26 mouse cellular contexts compared by ENCODE assay signal in genomic region chr16:11359919-11360318, GRCm38 (mm10). TPM values are rescaled to one million over a fixed set of nuclear protein-coding genes. Genes with fewer than 3 reads are reported as not detected.
DNase-seq lines count a peak whose midpoint lies in the region; ATAC-seq and TF ChIP-seq lines count a peak whose summit lies in the region.
"Had no signal": no experiment of that assay in that cellular context is flagged by ENCODE, and none has a peak within 500 bp of the region (broad histone marks: within the 10 kb centered on the region; RNA-seq: fewer than 3 reads in every experiment).

No protein-coding gene starts in this region.

- peak; percentile 15 for DNase-seq in lung, embryonic 14.5 days
- DNase-seq in lung, postnatal 36 days: no peak
- peak; percentile 90 for DNase-seq in R1 (ENCODE audit: low read depth, low spot score)
- no peak for DNase-seq in gastrocnemius, postnatal 36 days
- no peak for DNase-seq in left cerebral cortex, postnatal 36 days (ENCODE audit: low spot score in 2 of 2)
- DNase-seq: cerebellum, adult 9-10 months; gastrocnemius, postnatal 25 days; thymus, adult 2 months had no signal

- peak overlapping the region; percentile 71 for H3K27ac ChIP-seq in lung, embryonic 14.5 days (ENCODE audit: low read depth)
- H3K27ac ChIP-seq in ES-Bruce4 (ENCODE audit: insufficient read depth, low read length): peak overlapping the region; percentile 91
- H3K27ac ChIP-seq in stomach, embryonic 15.5 days: 0 out of 2 replicates have a peak overlapping the region, but pooled peaks have one; percentile 28
- H3K27ac ChIP-seq: embryonic facial prominence, embryonic 12.5 days; forebrain, embryonic 15.5 days; heart, embryonic 15.5 days; limb, embryonic 15.5 days; liver, embryonic 15.5 days; neural tube, embryonic 12.5 days had no signal

- no peak overlapping the region for H3K9ac ChIP-seq in lung, embryonic 14.5 days
- H3K9ac ChIP-seq in ES-Bruce4 (ENCODE audit: low read depth, poor library complexity, severe bottlenecking): peak overlapping the region; percentile 29
- no peak overlapping the region for H3K9ac ChIP-seq in stomach, embryonic 15.5 days
- H3K9ac ChIP-seq: embryonic facial prominence, embryonic 12.5 days; forebrain, embryonic 15.5 days; heart, embryonic 15.5 days; limb, embryonic 15.5 days; liver, embryonic 15.5 days; neural tube, embryonic 12.5 days had no signal

- no peaks in the 10 kb centered on the region for H3K4me1 ChIP-seq in lung, embryonic 14.5 days (ENCODE audit: insufficient read depth)
- peaks cover 13% of the 10 kb centered on the region for H3K4me1 ChIP-seq in ES-Bruce4 (ENCODE audit: control insufficient read depth, insufficient read depth, low read length)
- H3K4me1 ChIP-seq in stomach, embryonic 15.5 days: no peaks in the 10 kb centered on the region
- H3K4me1 ChIP-seq: embryonic facial prominence, embryonic 12.5 days; forebrain, embryonic 15.5 days; heart, embryonic 15.5 days; limb, embryonic 15.5 days; liver, embryonic 15.5 days; neural tube, embryonic 12.5 days had no signal

- ATAC-seq in lung, embryonic 14.5 days (ENCODE audit: insufficient read depth): peak; percentile 59; the same call in 1 of the 2 replicates
- peak; percentile 60; the same call in 1 of the 2 replicates for ATAC-seq in stomach, embryonic 15.5 days (ENCODE audit: insufficient read depth, low FRiP score, low read depth)
- ATAC-seq: forebrain, embryonic 15.5 days had no signal

- TF ChIP-seq CTCF in lung, embryonic 14.5 days (IDR thresholded peaks at IDR 0.05; ENCODE audit: low read depth): no peak
- TF ChIP-seq CTCF in ES-Bruce4 (IDR thresholded peaks at IDR 0.05; ENCODE audit: low read depth, low read length): no peak

- no peaks in the 10 kb centered on the region for H3K9me3 ChIP-seq in lung, embryonic 14.5 days (ENCODE audit: low read depth, low read length)
- no peaks in the 10 kb centered on the region for H3K9me3 ChIP-seq in ES-Bruce4 (replicated peaks; ENCODE audit: control insufficient read depth, insufficient read depth, low read length, poor library complexity, severe bottlenecking)
- H3K9me3 ChIP-seq in stomach, embryonic 15.5 days: no peaks in the 10 kb centered on the region
- H3K9me3 ChIP-seq: embryonic facial prominence, embryonic 12.5 days; forebrain, embryonic 15.5 days; G1E; heart, embryonic 15.5 days; limb, embryonic 15.5 days; liver, embryonic 15.5 days; neural tube, embryonic 12.5 days had no signal

- WGBS in lung, embryonic 14.5 days: 29% methylated on average over 10 of the region's 10 CpGs
- 40% methylated on average over 10 of the region's 10 CpGs for WGBS in stomach, embryonic 15.5 days

- H3K4me2 ChIP-seq in lung, embryonic 14.5 days: no peak overlapping the region
- no peak overlapping the region for H3K4me2 ChIP-seq in stomach, embryonic 15.5 days
- H3K4me2 ChIP-seq: embryonic facial prominence, embryonic 12.5 days; forebrain, embryonic 15.5 days; heart, embryonic 15.5 days; limb, embryonic 15.5 days; liver, embryonic 15.5 days; midbrain, embryonic 11.5 days; neural tube, embryonic 12.5 days had no signal

- peak; percentile 97 for TF ChIP-seq EP300 in ES-Bruce4 (IDR thresholded peaks at IDR 0.05; ENCODE audit: insufficient read depth, low read depth, low read length)

- H3K36me3 ChIP-seq in lung, embryonic 14.5 days (ENCODE audit: insufficient read depth): no peaks in the 10 kb centered on the region
- no peaks in the 10 kb centered on the region for H3K36me3 ChIP-seq in ES-Bruce4 (ENCODE audit: control insufficient read depth, insufficient read depth, low read length, poor library complexity, severe bottlenecking)
- 0 out of 2 replicates have a peak, but pooled peaks cover 4% of the 10 kb centered on the region for H3K36me3 ChIP-seq in stomach, embryonic 15.5 days
- H3K36me3 ChIP-seq: forebrain, embryonic 15.5 days; heart, embryonic 15.5 days; limb, embryonic 15.5 days; liver, embryonic 15.5 days; neural tube, embryonic 12.5 days had no signal

- TF ChIP-seq POLR2A in ES-Bruce4 (IDR thresholded peaks at IDR 0.05; ENCODE audit: insufficient read depth, low read length): no peak

- intact Hi-C loops in gastrocnemius, postnatal 36 days (cut with DNase I): no loop called here
- intact Hi-C loops in left cerebral cortex, postnatal 36 days (cut with DNase I): no loop called here

- H3K27me3 ChIP-seq in lung, embryonic 14.5 days (ENCODE audit: insufficient read depth, low read length): no peaks in the 10 kb centered on the region
- H3K27me3 ChIP-seq in ES-Bruce4 (ENCODE audit: control insufficient read depth, insufficient read depth, low read length, poor library complexity, severe bottlenecking): no peaks in the 10 kb centered on the region
- no peaks in the 10 kb centered on the region for H3K27me3 ChIP-seq in stomach, embryonic 15.5 days (replicated peaks)
- H3K27me3 ChIP-seq: embryonic facial prominence, embryonic 12.5 days; forebrain, embryonic 15.5 days; heart, embryonic 15.5 days; limb, embryonic 15.5 days; liver, embryonic 15.5 days; neural tube, embryonic 12.5 days had no signal

- no peak overlapping the region for H3K4me3 ChIP-seq in lung, embryonic 14.5 days (ENCODE audit: low read depth, low read length)
- H3K4me3 ChIP-seq in ES-Bruce4 (ENCODE audit: low read depth, low read length): peak overlapping the region; percentile 7
- H3K4me3 ChIP-seq in stomach, embryonic 15.5 days (replicated peaks): no peak overlapping the region
- H3K4me3 ChIP-seq: embryonic facial prominence, embryonic 12.5 days; erythroblast, embryonic 14.5 days; forebrain, embryonic 15.5 days; heart, embryonic 15.5 days; limb, embryonic 15.5 days; liver, embryonic 15.5 days; neural tube, embryonic 12.5 days had no signal

RNA-seq across cellular contexts. Expression of gene Snx29, which starts 37.2 kb away (rescaled TPM):
- polyA plus RNA-seq in lung, embryonic 14.5 days (2014; fragmentation: Nextera tagmentation; extraction: Ambion mirVana): 10.3 and 10.8 TPM in 2 replicates
- polyA plus RNA-seq in ES-Bruce4 (2011; ENCODE audit: insufficient read depth, insufficient read length, low read depth, missing spikeins): 9.2 and 10.5 TPM in 2 replicates
- 10.1 and 10.4 TPM in 2 replicates for polyA plus RNA-seq in stomach, embryonic 15.5 days (2015; fragmentation: Nextera tagmentation; extraction: Ambion mirVana)
- 10 to 100 TPM in 1 of 2 experiments, 1 to 10 TPM in 1; 7.8 to 10.7 TPM for total RNA-seq in gastrocnemius, postnatal 36 days (2021)
- 10 to 100 TPM; 18.0 to 26.7 TPM for total RNA-seq in left cerebral cortex, postnatal 36 days (2021)

RNA-seq across cellular contexts. Expression of gene Tnfrsf17, which starts 46.3 kb away (rescaled TPM):
- not detected in 2 replicates for polyA plus RNA-seq in lung, embryonic 14.5 days (2014; fragmentation: Nextera tagmentation; extraction: Ambion mirVana)
- not detected in 2 replicates for polyA plus RNA-seq in ES-Bruce4 (2011; ENCODE audit: insufficient read depth, insufficient read length, low read depth, missing spikeins)
- polyA plus RNA-seq in stomach, embryonic 15.5 days (2015; fragmentation: Nextera tagmentation; extraction: Ambion mirVana): not detected in 2 replicates
- not detected for total RNA-seq in gastrocnemius, postnatal 36 days (2021)
- total RNA-seq in left cerebral cortex, postnatal 36 days (2021): under 1 TPM; 0.68 to 0.81 TPM
- total RNA-seq: adrenal gland, adult 18-20 months; adrenal gland, postnatal 4 days; G1E; gastrocnemius, postnatal 25 days; hematopoietic stem cell, adult 5-6 weeks; layer of hippocampus, postnatal 25 days; left cerebral cortex, postnatal 25 days had no signal
- polyA plus RNA-seq: C2C12; embryonic facial prominence, embryonic 12.5 days; erythroblast, embryonic 14.5 days; forebrain, embryonic 15.5 days; G1E; kidney, embryonic 16.5 days; liver, embryonic 15.5 days; midbrain, embryonic 11.5 days; neural tube, embryonic 12.5 days had no signal

Comparison
In these comparisons a context has a peak if more than half of its experiments do, and no peak if none do; other contexts are left out.
1. DNase-seq: peak in lung, embryonic 14.5 days (single experiment) and R1 (single experiment); none in lung, postnatal 36 days (single experiment), gastrocnemius, postnatal 36 days (0 of 2) and left cerebral cortex, postnatal 36 days (0 of 2).
2. H3K27ac ChIP-seq: peak in every context shown above with its lines; median percentile 91 in ES-Bruce4; 71 in lung, embryonic 14.5 days; 28 in stomach, embryonic 15.5 days.